Mouse (Mus musculus) liver, postnatal 0 days (tissue): Measurements from ENCODE around the gene Sympk. TPM values are rescaled to one million over a fixed set of nuclear protein-coding genes. Genes with fewer than 3 reads are reported as not detected.

Experiments used
- ATAC-seq: fragments of 200-750 bp; cut with Nextera tagmentation; 2 replicates; pipeline ENCODE4 v1.8.0; 2017; ENCODE audit warnings: mild to moderate bottlenecking, moderate library complexity
- DNase-seq: peaks from one replicate; pipeline ENCODE4 v3.0.0-alpha.2; 2016
- H3K27ac ChIP-seq: fragments of 300-500 bp; sonication (generic); 2 replicates; pipeline ENCODE4 v1.5.1; 2014; ENCODE audit warnings: antibody characterized with exemption, moderate library complexity, mild to moderate bottlenecking, low read depth
- H3K27me3 ChIP-seq: fragments of 300-500 bp; sonication (generic); 2 replicates; pipeline ENCODE4 v1.6.1; 2014; ENCODE audit warnings: low read length, control low read depth, mixed read lengths; ENCODE audit not compliant: insufficient read depth
- H3K36me3 ChIP-seq: fragments of 300-500 bp; sonication (generic); replicated peaks from 2 replicates; pipeline ENCODE4 v1.6.1; 2014; ENCODE audit warnings: mild to moderate bottlenecking, control low read depth, low read length, moderate library complexity, mixed read lengths; ENCODE audit not compliant: insufficient read depth
- H3K4me1 ChIP-seq: fragments of 300-500 bp; sonication (generic); 2 replicates; pipeline ENCODE4 v1.6.1; 2014; ENCODE audit warnings: antibody characterized with exemption, mild to moderate bottlenecking, control low read depth; ENCODE audit not compliant: insufficient read depth
- H3K4me2 ChIP-seq: fragments of 300-500 bp; sonication (generic); 2 replicates; pipeline ENCODE4 v1.6.1; 2014; ENCODE audit warnings: low read depth, mild to moderate bottlenecking, low read length, moderate library complexity, mixed read lengths
- H3K4me3 ChIP-seq: fragments of 300-500 bp; sonication (generic); 2 replicates; pipeline ENCODE4 v1.5.1; 2014; ENCODE audit warnings: low read depth, low read length
- H3K9ac ChIP-seq: fragments of 300-500 bp; sonication (generic); replicated peaks from 2 replicates; pipeline ENCODE4 v1.6.1; 2014; ENCODE audit warnings: mild to moderate bottlenecking, moderate library complexity
- H3K9me3 ChIP-seq: fragments of 300-500 bp; sonication (generic); 2 replicates; pipeline ENCODE4 v1.6.1; 2016; ENCODE audit warnings: mild to moderate bottlenecking, control low read depth, low read length, mixed read lengths
- CTCF ChIP-seq: sonication (generic); IDR thresholded peaks from 2 replicates; pipeline ENCODE4 v1.5.1; 2016; ENCODE audit warnings: antibody characterized with exemption, low read depth
- EP300 ChIP-seq: IDR thresholded peaks from 2 replicates; pipeline ENCODE4 v1.6.1; 2016; ENCODE audit warnings: antibody characterized with exemption, low read depth, mild to moderate bottlenecking
- WGBS: fragments of 180-500 bp; shearing (Covaris S2); extraction: QIAGEN DNeasy Blood & Tissue Kit; methylation state at CpG from one replicate; pipeline ENCODE4 v1.1.7; 2014; ENCODE audit not compliant: insufficient replicate concordance; 5-methylcytosine and 5-hydroxymethylcytosine counted together
- polyA plus RNA-seq: library from polyadenylated mRNA; unstranded; fragments of >200 nt; fragmentation: Nextera tagmentation; extraction: Ambion mirVana; gene quantifications from 2 replicates; pipeline ENCODE4 v1.2.1, GENCODE M21; 2015

Sympk gene
- polyA plus RNA-seq, 1 experiment from 2014 or later, result 6.9 TPM

DNA sequence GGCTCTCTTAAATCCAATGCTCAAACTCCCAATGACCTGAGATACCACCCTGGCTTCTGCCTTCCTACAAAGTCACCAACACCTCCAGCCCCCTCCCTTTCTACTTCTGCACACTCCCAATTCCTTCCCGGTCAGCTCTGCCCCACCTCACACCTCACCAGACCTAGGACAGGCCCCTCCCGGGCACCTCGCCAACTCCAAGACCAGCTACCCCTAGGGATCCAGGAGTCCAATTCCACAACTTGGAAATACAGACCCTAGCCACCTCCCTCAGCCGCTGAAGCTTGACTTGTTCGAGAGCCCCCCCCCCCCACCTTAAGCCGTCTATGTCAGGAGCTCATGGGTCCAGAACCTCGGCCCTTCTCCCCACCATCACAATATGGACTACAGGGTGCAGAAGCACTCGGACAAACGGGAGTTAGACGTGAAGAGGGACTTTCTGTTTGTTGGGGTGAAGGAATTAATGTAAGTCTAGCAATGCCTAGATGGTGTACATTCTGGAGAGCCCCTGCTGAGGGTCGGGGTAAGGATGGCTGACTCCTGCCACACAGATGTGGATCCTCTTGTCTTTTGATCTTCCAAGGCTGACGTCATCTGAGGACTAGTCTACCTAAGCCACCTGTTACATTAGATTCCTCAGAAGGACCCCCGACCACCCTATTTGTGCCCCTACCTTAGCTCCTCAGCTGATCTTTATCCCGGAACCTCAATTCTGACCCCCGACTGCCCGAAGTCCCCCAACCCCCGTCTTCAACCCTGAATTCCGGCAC is 1.8 kb upstream of the Sympk start:
- no peaks in the 10 kb centered on the region for H3K36me3 ChIP-seq
- H3K4me1 ChIP-seq, result peaks cover 19% of the 10 kb centered on the region
- peaks cover 16% of the 10 kb centered on the region for H3K27me3 ChIP-seq
- H3K9me3 ChIP-seq, result no peaks in the 10 kb centered on the region
- ATAC-seq (no peak), DNase-seq (no peak)
- TF ChIP-seq EP300 (no peak), CTCF (no peak)
- H3K9ac ChIP-seq, result peak overlapping the region; percentile 70
- peak overlapping the region; percentile 62 for H3K4me2 ChIP-seq
- peak overlapping the region; percentile 100 for H3K4me3 ChIP-seq
- WGBS, result 48% methylated on average over 18 of the region's 18 CpGs
- peak overlapping the region; percentile 67 for H3K27ac ChIP-seq

- peak; percentile 64 for TF ChIP-seq CTCF
- TF ChIP-seq EP300, result no peak; the same call in 1 of the 2 replicates
- Histone ChIP-seq H3K4me3 (peak within 1 kb of the TSS; percentile 100), H3K4me1 (peaks cover 24% of the 10 kb centered on the region), H3K4me2 (peak within 1 kb of the TSS; percentile 98), H3K27ac (peak within 1 kb of the TSS; percentile 87), H3K27me3 (peaks cover 16% of the 10 kb centered on the region), H3K36me3 (no peaks in the 10 kb centered on the region), H3K9me3 (no peaks in the 10 kb centered on the region), H3K9ac (peak within 1 kb of the TSS; percentile 97)
- whole genome bisulfite sequencing, result 2% methylated on average over 29 of the region's 30 CpGs
- ATAC-seq, result peak; percentile 65
- peak; percentile 83 for DNase-seq
Observed at GRCm38 (mm10) chr7:19023357-19023814, 791 bp upstream of the Sympk start, which contains the start of gene Foxa3. Foxa3 (minus strand) TSS chr7:19023538.

GRCm38 (mm10) chr7:19024581-19025255 is 541 bp downstream of the Sympk start:
- no peak for TF ChIP-seq EP300
- TF ChIP-seq CTCF, result no peak
- Histone ChIP-seq H3K9me3 (no peaks in the 10 kb centered on the region), H3K36me3 (peaks cover 10% of the 10 kb centered on the region), H3K9ac (peak overlapping the region; percentile 97), H3K4me2 (peak overlapping the region; percentile 98), H3K27me3 (peaks cover 16% of the 10 kb centered on the region), H3K27ac (peak overlapping the region; percentile 87), H3K4me1 (peaks cover 24% of the 10 kb centered on the region), H3K4me3 (peak overlapping the region; percentile 100)
- peak; percentile 57 for DNase-seq
- peak; percentile 43 for ATAC-seq
- WGBS, result 3% methylated on average over 32 of the region's 36 CpGs

DNA sequence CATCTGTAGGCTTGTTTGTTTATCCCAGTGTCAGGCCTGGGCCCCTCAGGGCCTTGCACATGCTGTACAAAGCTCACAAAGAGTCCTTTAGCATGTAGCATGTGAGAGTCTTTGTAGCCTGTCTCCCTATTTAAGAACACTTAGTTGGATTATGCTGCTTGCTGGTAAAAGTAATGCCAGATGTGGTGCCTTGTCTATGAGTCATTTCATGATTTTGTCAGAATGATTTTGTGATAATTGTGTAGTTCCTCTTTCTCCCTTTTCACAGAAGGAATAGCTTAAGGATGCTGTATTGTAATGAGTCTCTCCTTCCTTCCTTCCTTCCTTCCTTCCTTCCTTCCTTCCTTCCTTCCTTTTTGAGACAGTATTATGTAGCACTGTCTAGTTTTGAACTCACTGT is 3.9 kb downstream of the Sympk start:
- Histone ChIP-seq H3K4me1 (peaks cover 24% of the 10 kb centered on the region), H3K9me3 (no peaks in the 10 kb centered on the region), H3K9ac (no peak overlapping the region), H3K36me3 (peaks cover 34% of the 10 kb centered on the region), H3K4me2 (no peak overlapping the region), H3K27me3 (peaks cover 8% of the 10 kb centered on the region), H3K4me3 (no peak overlapping the region), H3K27ac (no peak overlapping the region)
- TF ChIP-seq CTCF, result no peak
- TF ChIP-seq EP300, result no peak
- no peak for ATAC-seq
- DNase-seq, result no peak

GRCm38 (mm10) chr7:19029084-19029653 is 5.0 kb downstream of the Sympk start:
- ATAC-seq (no peak), DNase-seq (peak; percentile 70)
- Histone ChIP-seq H3K36me3 (peaks cover 41% of the 10 kb centered on the region), H3K27ac (no peak overlapping the region), H3K27me3 (no peaks in the 10 kb centered on the region), H3K9ac (no peak overlapping the region), H3K4me1 (peaks cover 21% of the 10 kb centered on the region), H3K4me2 (no peak overlapping the region), H3K9me3 (no peaks in the 10 kb centered on the region), H3K4me3 (no peak overlapping the region)
- WGBS, result 77% methylated on average over 6 of the region's 6 CpGs
- TF ChIP-seq EP300, result no peak
- TF ChIP-seq CTCF, result peak; percentile 79

DNA sequence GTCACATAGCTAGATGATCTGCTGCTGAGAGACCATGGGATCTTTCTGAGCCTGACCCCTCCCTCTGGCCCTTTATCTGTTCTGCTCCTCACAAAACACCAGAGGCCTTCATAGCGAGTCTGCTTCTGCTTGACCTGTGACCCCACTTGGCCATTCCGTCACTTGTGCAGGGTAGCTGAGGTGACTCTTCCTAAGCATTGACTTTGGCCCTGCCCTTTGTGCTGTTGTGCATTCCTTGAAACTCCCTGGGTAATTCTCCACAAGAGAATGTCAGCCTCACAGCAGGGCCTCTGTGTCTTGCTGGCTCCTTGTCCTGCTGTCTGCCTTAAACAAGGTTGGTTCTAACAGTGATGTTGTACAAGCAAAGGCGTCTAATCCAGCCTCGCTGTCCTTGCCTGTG is 7.5 kb downstream of the Sympk start:
- no peak for TF ChIP-seq EP300
- no peak for TF ChIP-seq CTCF
- H3K27ac ChIP-seq, result no peak overlapping the region
- no peaks in the 10 kb centered on the region for H3K9me3 ChIP-seq
- no peak overlapping the region for H3K4me3 ChIP-seq
- 82% methylated on average over 4 of the region's 4 CpGs for WGBS
- peaks cover 7% of the 10 kb centered on the region; the same call in 1 of the 2 replicates for H3K4me1 ChIP-seq
- H3K9ac ChIP-seq, result no peak overlapping the region
- H3K36me3 ChIP-seq, result peaks cover 58% of the 10 kb centered on the region
- ATAC-seq, result no peak
- H3K27me3 ChIP-seq, result no peaks in the 10 kb centered on the region
- no peak overlapping the region for H3K4me2 ChIP-seq
- no peak for DNase-seq
